Mouse (Mus musculus) cerebellum, adult 8-10 months (tissue): ENCODE data around the gene Crp.

Source experiments
- DNase-seq: peaks from one replicate; pipeline ENCODE4 v3.0.0; 2022

Crp gene

GRCm38 (mm10) chr1:172697844-172698243 lies at the start of gene Crp:
TSS of gene Crp (plus strand) at chr1:172698055.
- no peak for DNase-seq

DNA sequence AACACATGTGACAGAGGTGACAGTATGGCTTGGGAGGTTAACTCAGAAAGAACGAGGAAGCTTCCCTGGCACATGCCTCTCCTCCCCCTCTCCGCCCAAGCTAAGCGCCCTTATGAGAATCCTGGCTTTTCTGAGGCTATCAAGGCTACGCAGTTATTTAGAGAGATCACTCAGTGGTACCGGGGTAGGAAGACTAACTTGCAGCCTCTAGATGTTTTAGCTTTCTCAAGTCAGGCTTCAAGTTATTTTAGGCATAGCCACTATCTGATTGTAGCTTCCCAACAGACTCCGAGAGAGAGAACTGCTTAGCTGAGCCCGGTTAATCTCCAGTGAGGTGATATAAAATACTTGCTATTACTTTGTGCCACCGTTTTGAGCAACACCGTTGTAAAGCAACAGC lies 48.5 kb upstream of the Crp start:
- no peak for DNase-seq

GRCm38 (mm10) chr1:172650519-172651287 lies 47.2 kb upstream of the Crp start:
- DNase-seq: no peak

GRCm38 (mm10) chr1:172651288-172651987 lies 46.4 kb upstream of the Crp start:
- DNase-seq: no peak

- no peak for DNase-seq
These were observed 45.7 kb upstream of the Crp start for GRCm38 (mm10) chr1:172652040-172652662.

GRCm38 (mm10) chr1:172653900-172654299 lies 44.0 kb upstream of the Crp start:
- DNase-seq: no peak

- no peak for DNase-seq
These were observed 40.6 kb upstream of the Crp start for GRCm38 (mm10) chr1:172657266-172657665.

- no peak for DNase-seq
These were observed 38.2 kb upstream of the Crp start for GRCm38 (mm10) chr1:172659688-172660087.

DNA sequence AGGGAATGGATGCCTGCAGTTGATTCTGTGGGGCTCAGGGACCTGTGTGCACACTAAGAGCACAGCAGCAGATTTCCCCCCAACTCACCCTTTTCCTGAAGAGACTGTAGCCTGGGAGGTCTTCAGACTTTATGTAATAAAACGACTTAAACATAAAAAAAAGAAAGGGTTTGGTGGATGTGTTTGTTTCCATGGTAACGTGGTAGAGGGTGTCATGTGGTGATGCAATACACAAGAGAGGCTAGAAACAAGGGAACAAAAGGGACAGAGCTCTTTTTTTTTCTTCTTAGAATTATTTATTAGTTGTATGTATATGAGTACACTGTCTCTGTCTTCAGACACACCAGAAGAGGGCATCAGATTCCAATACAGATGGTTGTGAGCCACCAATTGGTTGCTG lies 32.4 kb upstream of the Crp start:
- DNase-seq: no peak

DNA sequence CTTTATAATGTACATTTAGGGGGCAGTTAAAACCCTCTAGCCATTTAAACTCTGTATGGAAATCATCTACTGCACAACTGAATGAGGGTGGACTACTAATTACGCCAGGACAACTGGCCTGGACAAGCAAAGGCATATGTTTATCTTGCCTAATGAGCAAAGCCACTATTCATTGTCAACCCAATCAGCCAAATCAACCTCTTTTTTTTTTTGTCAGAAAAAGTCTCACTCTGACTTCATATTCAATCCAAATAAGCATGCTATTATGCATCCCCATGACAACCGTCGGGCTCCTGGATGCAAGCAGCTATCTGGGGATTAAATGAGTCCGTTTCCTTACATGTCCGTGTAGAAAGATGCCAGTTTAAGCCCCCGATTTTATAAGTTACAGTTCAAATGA lies 30.3 kb upstream of the Crp start:
- no peak for DNase-seq

GRCm38 (mm10) chr1:172670716-172671115 lies 27.1 kb upstream of the Crp start:
- no peak for DNase-seq

DNA sequence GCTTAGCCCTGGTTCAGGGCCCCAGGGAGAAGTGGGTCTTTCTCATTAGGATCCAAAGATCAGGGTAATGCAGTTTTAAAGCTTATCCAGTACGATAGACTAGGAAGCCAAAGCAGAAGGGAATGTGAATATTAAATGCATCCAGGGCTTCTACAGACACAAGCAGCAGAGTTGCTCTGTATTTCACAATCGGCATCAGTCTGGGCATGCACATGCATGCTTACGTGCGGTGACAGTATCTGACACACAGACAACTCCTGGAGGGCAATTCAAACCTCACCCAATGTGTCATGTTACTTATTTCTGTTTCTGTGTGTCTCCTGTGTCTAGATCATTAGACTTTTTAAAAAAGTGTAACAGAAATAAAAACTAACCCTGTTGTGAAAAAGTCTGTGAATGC lies 17.1 kb upstream of the Crp start:
- no peak for DNase-seq

GRCm38 (mm10) chr1:172683551-172683950 lies 14.3 kb upstream of the Crp start:
- no peak for DNase-seq

GRCm38 (mm10) chr1:172683957-172684356 lies 13.9 kb upstream of the Crp start:
- no peak for DNase-seq

GRCm38 (mm10) chr1:172685178-172685577 lies 12.7 kb upstream of the Crp start:
- no peak for DNase-seq

DNA sequence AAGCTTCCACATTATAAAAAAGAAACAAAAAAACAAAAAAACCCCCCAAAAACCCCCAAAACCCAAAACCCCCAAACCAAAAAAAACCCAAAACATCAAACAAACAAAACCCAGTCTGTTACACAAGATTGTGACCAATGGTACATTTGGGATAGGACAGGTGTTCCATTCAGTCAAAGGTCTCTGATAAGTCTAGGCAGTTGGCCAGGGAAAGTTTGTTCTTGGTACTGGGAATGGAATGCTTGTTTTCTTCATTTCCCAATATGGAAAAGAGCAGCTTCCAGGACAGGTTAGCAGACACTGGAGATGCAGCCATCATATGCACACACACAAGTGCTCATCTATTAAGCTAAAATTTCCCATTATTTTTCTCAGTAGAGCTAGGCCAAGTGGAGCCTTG lies 433 bp upstream of the Crp start:
- no peak for DNase-seq

DNA sequence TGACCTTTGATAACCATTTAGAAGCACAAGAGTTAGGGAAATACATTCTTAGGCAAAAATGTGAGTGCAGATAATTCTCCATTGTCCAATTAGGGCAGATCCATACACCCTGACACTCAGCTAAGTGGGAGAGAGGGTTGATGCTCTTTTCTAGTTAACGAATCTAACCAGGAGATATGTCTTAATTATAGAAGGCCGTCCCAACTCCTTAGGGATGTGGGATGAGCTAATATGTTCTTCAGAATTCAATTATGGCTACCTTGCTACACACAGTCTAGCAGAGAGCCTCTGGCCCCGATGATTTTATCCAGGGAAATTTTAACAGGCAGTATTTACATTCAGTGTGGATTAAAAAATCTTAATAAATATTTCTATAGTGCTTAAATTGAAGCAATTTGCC lies 3.0 kb downstream of the Crp start:
- DNase-seq: no peak

GRCm38 (mm10) chr1:172701381-172701780 lies 3.5 kb downstream of the Crp start:
- DNase-seq: no peak

- DNase-seq: no peak
These were observed 4.0 kb downstream of the Crp start for GRCm38 (mm10) chr1:172701901-172702300.

DNA sequence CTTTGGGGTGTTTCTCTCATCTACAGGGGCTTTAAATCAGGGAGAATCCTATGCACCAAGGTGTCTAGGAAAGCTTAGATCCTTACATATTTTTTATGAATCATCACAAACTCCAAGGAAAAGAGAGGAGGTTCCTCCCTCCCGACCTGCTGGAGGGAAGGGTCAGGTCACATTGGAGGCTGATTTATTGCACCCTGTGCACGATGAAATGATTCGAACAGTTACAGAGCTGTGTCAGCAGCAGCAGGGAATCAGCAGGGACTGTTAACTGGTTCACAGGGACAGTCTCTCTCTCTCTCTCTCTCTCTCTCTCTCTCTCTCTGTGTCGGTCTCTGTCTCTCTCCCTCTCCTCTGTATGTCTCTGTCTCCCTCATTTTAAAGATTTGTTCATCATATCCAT lies 6.9 kb downstream of the Crp start:
- DNase-seq: no peak

DNA sequence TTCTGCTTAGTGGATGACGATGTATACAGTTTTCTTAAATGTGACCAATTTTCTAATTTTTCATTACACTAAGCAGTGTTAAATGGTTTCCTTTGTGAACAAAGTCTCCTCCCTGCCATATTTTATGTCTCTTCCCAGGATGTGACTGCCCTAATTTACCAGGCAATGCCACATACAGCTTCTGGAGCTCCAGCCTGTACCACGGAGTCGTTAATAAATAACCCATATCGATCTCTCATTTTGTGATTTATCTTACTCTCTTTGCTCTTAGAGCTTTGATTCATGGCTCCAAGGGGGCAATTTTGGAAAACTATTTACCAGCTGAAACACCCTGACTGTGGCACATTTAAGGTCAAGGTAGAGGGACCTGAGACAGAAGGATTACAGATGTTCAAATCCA lies 8.4 kb downstream of the Crp start:
- no peak for DNase-seq

GRCm38 (mm10) chr1:172709788-172710350 lies 12.0 kb downstream of the Crp start:
- DNase-seq: no peak

DNA sequence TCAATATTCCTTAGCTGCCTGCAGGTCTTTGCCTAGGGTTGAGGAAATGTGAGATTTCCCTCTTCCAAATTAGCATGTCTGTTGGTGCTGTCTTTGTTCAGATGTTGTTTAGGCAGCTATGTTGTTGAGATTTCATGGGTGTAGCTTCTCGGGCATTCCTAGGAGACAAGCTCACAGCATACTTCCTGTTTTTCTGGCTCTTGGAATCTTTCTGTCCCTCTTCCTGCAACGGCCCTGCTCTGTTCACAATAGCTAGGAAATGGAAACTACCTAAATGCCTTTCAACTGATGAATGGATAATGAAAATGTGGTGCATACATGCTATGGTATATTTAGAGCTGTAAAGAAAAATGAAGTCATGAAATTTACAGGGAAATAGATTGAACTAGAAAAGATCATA lies 13.5 kb downstream of the Crp start:
- no peak for DNase-seq

GRCm38 (mm10) chr1:172711962-172712361 lies 14.1 kb downstream of the Crp start:
- no peak for DNase-seq
